Mouse (Mus musculus) monocyte, adult 5-6 weeks (primary cell): Measurements from ENCODE around the gene Mmd2. TPM values are rescaled to one million over a fixed set of nuclear protein-coding genes. Genes with fewer than 3 reads are reported as not detected.

Experiments
- ATAC-seq: fragments of 153-309, 156-312 bp; replicated peaks from 2 replicates; pipeline ENCODE4 v1.8.0; 2017; ENCODE audit warnings: mild to moderate bottlenecking; ENCODE audit not compliant: low TSS enrichment, insufficient number of reproducible peaks, severe bottlenecking, poor library complexity, low FRiP score
- total RNA-seq: library from RNA; stranded (forward); fragments of 200-1000, 200-491, 200-594 nt; gene quantifications from 3 replicates; pipeline ENCODE4 v1.2.3, GENCODE M21; 2017

The Mmd2 gene
- total RNA-seq, 1 experiment from 2014 or later: not detected

GRCm38 (mm10) chr5:142615638-142616037 lies 7.0 kb upstream of the Mmd2 start:
- ATAC-seq: no peak

- no peak for ATAC-seq
These were observed 5.9 kb upstream of the Mmd2 start for GRCm38 (mm10) chr5:142614513-142614912.

GRCm38 (mm10) chr5:142610362-142610761 lies 1.8 kb upstream of the Mmd2 start:
- ATAC-seq: no peak

GRCm38 (mm10) chr5:142608989-142609325 lies 357 bp upstream of the Mmd2 start:
- no peak for ATAC-seq

GRCm38 (mm10) chr5:142605288-142605687 lies 3.3 kb downstream of the Mmd2 start:
- ATAC-seq: no peak

GRCm38 (mm10) chr5:142604379-142604778 lies 4.2 kb downstream of the Mmd2 start:
- ATAC-seq: no peak

GRCm38 (mm10) chr5:142597648-142598390 lies 10.8 kb downstream of the Mmd2 start:
- no peak for ATAC-seq

GRCm38 (mm10) chr5:142596723-142597122 lies 11.9 kb downstream of the Mmd2 start:
- ATAC-seq: no peak

- no peak for ATAC-seq
These were observed 12.9 kb downstream of the Mmd2 start for GRCm38 (mm10) chr5:142595698-142596097.

GRCm38 (mm10) chr5:142590953-142591616 lies 17.5 kb downstream of the Mmd2 start:
- ATAC-seq: no peak

- ATAC-seq: no peak
These were observed 24.9 kb downstream of the Mmd2 start for GRCm38 (mm10) chr5:142583616-142584126.

GRCm38 (mm10) chr5:142581517-142581916 lies 27.1 kb downstream of the Mmd2 start:
- no peak for ATAC-seq

GRCm38 (mm10) chr5:142578192-142578591 lies 30.4 kb downstream of the Mmd2 start:
- ATAC-seq: no peak

- ATAC-seq: no peak
These were observed 31.8 kb downstream of the Mmd2 start for GRCm38 (mm10) chr5:142576832-142577231.

GRCm38 (mm10) chr5:142574323-142575057 lies 34.1 kb downstream of the Mmd2 start:
- ATAC-seq: no peak

GRCm38 (mm10) chr5:142564606-142565005 lies 44.0 kb downstream of the Mmd2 start:
- ATAC-seq: no peak

- ATAC-seq: no peak
These were observed 48.3 kb downstream of the Mmd2 start for GRCm38 (mm10) chr5:142560261-142560660.

GRCm38 (mm10) chr5:142557397-142558067 lies 51.1 kb downstream of the Mmd2 start:
- no peak for ATAC-seq

- ATAC-seq: no peak
These were observed 51.9 kb downstream of the Mmd2 start for GRCm38 (mm10) chr5:142556721-142557120.
